9 mouse cellular contexts compared by ENCODE assay signal in genomic region chr6:35255017-35255416, GRCm38 (mm10). TPM values are rescaled to one million over a fixed set of nuclear protein-coding genes. Genes with fewer than 3 reads are reported as not detected.
A peak's percentile ranks its signal among the peaks of the same experiment; 100 is the strongest.
DNase-seq lines count a peak whose midpoint lies in the region; ATAC-seq and TF ChIP-seq lines count a peak whose summit lies in the region.
"Had no signal": no experiment of that assay in that cellular context is flagged by ENCODE, and none has a peak within 500 bp of the region (broad histone marks: within the 10 kb centered on the region; RNA-seq: fewer than 3 reads in every experiment).

No protein-coding gene starts in this region.

- no peak for TF ChIP-seq POLR2A in limb, embryonic 14.5 days (IDR thresholded peaks at IDR 0.05; ENCODE audit: borderline replicate concordance, extremely low read depth, insufficient read depth, insufficient read length)

- H3K27ac ChIP-seq in forebrain, embryonic 16.5 days (ENCODE audit: low read length), result no peak overlapping the region
- H3K27ac ChIP-seq in limb, embryonic 14.5 days (replicated peaks; ENCODE audit: low read depth, low read length), result no peak overlapping the region; the same call in 1 of the 2 replicates
- H3K27ac ChIP-seq in stomach, embryonic 14.5 days (ENCODE audit: low read length), result no peak overlapping the region

- H3K36me3 ChIP-seq in megakaryocyte, embryonic 14.5 days (replicated peaks; ENCODE audit: low read length), result peaks cover 34% of the 10 kb centered on the region
- no peaks in the 10 kb centered on the region for H3K36me3 ChIP-seq in forebrain, embryonic 16.5 days (ENCODE audit: control insufficient read depth, insufficient read depth)
- no peaks in the 10 kb centered on the region for H3K36me3 ChIP-seq in limb, embryonic 14.5 days (ENCODE audit: control insufficient read depth, insufficient read depth, low read length)
- H3K36me3 ChIP-seq in stomach, embryonic 14.5 days (ENCODE audit: control insufficient read depth, insufficient read depth, low read length), result no peaks in the 10 kb centered on the region

- no peak for ATAC-seq in megakaryocyte, adult 5-6 weeks (ENCODE audit: poor library complexity, severe bottlenecking)
- ATAC-seq in forebrain, embryonic 16.5 days, result no peak
- no peak for ATAC-seq in limb, embryonic 14.5 days (ENCODE audit: low FRiP score, low read depth)
- no peak for ATAC-seq in stomach, embryonic 14.5 days (ENCODE audit: insufficient number of reproducible peaks, insufficient read depth, low FRiP score, low read depth)
- ATAC-seq in granulocyte monocyte progenitor cell, adult 5-6 weeks (replicated peaks; ENCODE audit: poor library complexity, severe bottlenecking), result no peak

- H3K9ac ChIP-seq in forebrain, embryonic 16.5 days (replicated peaks; ENCODE audit: low read depth, low read length), result no peak overlapping the region
- H3K9ac ChIP-seq in limb, embryonic 14.5 days (ENCODE audit: low read depth, low read length, severe bottlenecking), result no peak overlapping the region
- H3K9ac ChIP-seq in stomach, embryonic 14.5 days (replicated peaks; ENCODE audit: low read depth, low read length), result no peak overlapping the region; the same call in 1 of the 2 replicates

- peak overlapping the region; percentile 12; the same call in 1 of the 2 replicates for H3K4me2 ChIP-seq in forebrain, embryonic 16.5 days (ENCODE audit: low read length)
- H3K4me2 ChIP-seq in limb, embryonic 14.5 days (replicated peaks; ENCODE audit: low read depth, low read length, severe bottlenecking), result peak overlapping the region; percentile 66
- H3K4me2 ChIP-seq in stomach, embryonic 14.5 days (replicated peaks; ENCODE audit: low read depth, low read length), result peak overlapping the region; percentile 66

- H3K4me1 ChIP-seq in megakaryocyte, embryonic 14.5 days, result peaks cover 71% of the 10 kb centered on the region
- peaks cover 23% of the 10 kb centered on the region for H3K4me1 ChIP-seq in forebrain, embryonic 16.5 days (replicated peaks; ENCODE audit: control insufficient read depth, insufficient read depth, low read length)
- H3K4me1 ChIP-seq in limb, embryonic 14.5 days (ENCODE audit: control insufficient read depth, insufficient read depth, low read length), result peaks cover 34% of the 10 kb centered on the region
- peaks cover 28% of the 10 kb centered on the region for H3K4me1 ChIP-seq in stomach, embryonic 14.5 days (ENCODE audit: control insufficient read depth, insufficient read depth, low read length)

- H3K27me3 ChIP-seq in megakaryocyte, embryonic 14.5 days (replicated peaks), result no peaks in the 10 kb centered on the region
- no peaks in the 10 kb centered on the region for H3K27me3 ChIP-seq in forebrain, embryonic 16.5 days (replicated peaks; ENCODE audit: control insufficient read depth, insufficient read depth, low read length)
- H3K27me3 ChIP-seq in limb, embryonic 14.5 days (ENCODE audit: control insufficient read depth, insufficient read depth, low read length), result no peaks in the 10 kb centered on the region
- no peaks in the 10 kb centered on the region for H3K27me3 ChIP-seq in stomach, embryonic 14.5 days (ENCODE audit: control insufficient read depth, insufficient read depth, low read length)

- H3K4me3 ChIP-seq in megakaryocyte, embryonic 14.5 days (replicated peaks), result peak overlapping the region; percentile 96
- H3K4me3 ChIP-seq in forebrain, embryonic 16.5 days (replicated peaks; ENCODE audit: low read length), result no peak overlapping the region
- peak overlapping the region; percentile 69 for H3K4me3 ChIP-seq in limb, embryonic 14.5 days (replicated peaks; ENCODE audit: low read length)
- peak overlapping the region; percentile 77; the same call in 1 of the 2 replicates for H3K4me3 ChIP-seq in stomach, embryonic 14.5 days (ENCODE audit: low read depth, low read length)

- no peak for DNase-seq in limb, embryonic 14.5 days (ENCODE audit: low spot score)
- DNase-seq in spleen, postnatal 36 days (ENCODE audit: low spot score in 2 of 2), result no peak
- DNase-seq in urinary bladder, postnatal 10 days (ENCODE audit: low spot score), result no peak

- H3K9me3 ChIP-seq in megakaryocyte, embryonic 14.5 days, result no peaks in the 10 kb centered on the region
- no peaks in the 10 kb centered on the region for H3K9me3 ChIP-seq in forebrain, embryonic 16.5 days (ENCODE audit: control insufficient read depth, low read length)
- H3K9me3 ChIP-seq in limb, embryonic 14.5 days (ENCODE audit: control insufficient read depth, low read length), result no peaks in the 10 kb centered on the region
- no peaks in the 10 kb centered on the region for H3K9me3 ChIP-seq in stomach, embryonic 14.5 days (ENCODE audit: control insufficient read depth, low read depth, low read length)

- WGBS in forebrain, embryonic 16.5 days, result 75% methylated on average over 12 of the region's 12 CpGs
- 70% methylated on average over 12 of the region's 12 CpGs for WGBS in limb, embryonic 14.5 days
- WGBS in stomach, embryonic 14.5 days, result 70% methylated on average over 12 of the region's 12 CpGs

RNA-seq across cellular contexts. Expression of gene Slc13a4, which starts 52.9 kb away (rescaled TPM):
- polyA plus RNA-seq in megakaryocyte, embryonic 14.5 days (2012; ENCODE audit: insufficient read depth, low replicate concordance), result not detected in 2 replicates
- not detected in 2 replicates for total RNA-seq in megakaryocyte, adult 5-6 weeks (2015)
- 0.22 TPM in 1 of 2 replicates, not detected in the other for total RNA-seq in megakaryocyte, adult 5-6 weeks (2017)
- polyA plus RNA-seq in forebrain, embryonic 16.5 days (2015; fragmentation: Nextera tagmentation; extraction: Ambion mirVana), result 4.6 and 5.6 TPM in 2 replicates
- 0.33 and 0.42 TPM in 2 replicates for polyA plus RNA-seq in limb, embryonic 14.5 days (2012; rRNA removed)
- 0.22 and 0.30 TPM in 2 replicates for polyA plus RNA-seq in limb, embryonic 14.5 days (2014; fragmentation: Nextera tagmentation; extraction: Ambion mirVana)
- polyA plus RNA-seq in stomach, embryonic 14.5 days (2014; fragmentation: Nextera tagmentation; extraction: Ambion mirVana), result 0.29 and 0.39 TPM in 2 replicates
- total RNA-seq in granulocyte monocyte progenitor cell, adult 5-6 weeks (2014; fragmentation: Nextera tagmentation), result not detected in 2 replicates
- total RNA-seq in granulocyte monocyte progenitor cell, adult 5-6 weeks (2017), result not detected in 2 replicates
- total RNA-seq: neutrophil, adult 5-6 weeks had no signal

Comparison
In these comparisons a context has a peak if more than half of its experiments do, and no peak if none do; other contexts are left out.
1. H3K4me2 ChIP-seq: peak in every context shown above with its lines; median percentile 66 in limb, embryonic 14.5 days; 66 in stomach, embryonic 14.5 days; 12 in forebrain, embryonic 16.5 days.